Mouse (Mus musculus) megakaryocyte-erythroid progenitor cell, adult 5 weeks (primary cell): ENCODE data around the gene Mrgprg. TPM values are rescaled to one million over a fixed set of nuclear protein-coding genes. Genes with fewer than 3 reads are reported as not detected.

Experiments
- polyA plus RNA-seq: library from polyadenylated mRNA; stranded (reverse); fragments of >175 nt; gene quantifications from 2 replicates; pipeline ENCODE4 v1.2.3, GENCODE M21; 2012

The Mrgprg gene
- polyA plus RNA-seq = not detected in 2 replicates

DNA sequence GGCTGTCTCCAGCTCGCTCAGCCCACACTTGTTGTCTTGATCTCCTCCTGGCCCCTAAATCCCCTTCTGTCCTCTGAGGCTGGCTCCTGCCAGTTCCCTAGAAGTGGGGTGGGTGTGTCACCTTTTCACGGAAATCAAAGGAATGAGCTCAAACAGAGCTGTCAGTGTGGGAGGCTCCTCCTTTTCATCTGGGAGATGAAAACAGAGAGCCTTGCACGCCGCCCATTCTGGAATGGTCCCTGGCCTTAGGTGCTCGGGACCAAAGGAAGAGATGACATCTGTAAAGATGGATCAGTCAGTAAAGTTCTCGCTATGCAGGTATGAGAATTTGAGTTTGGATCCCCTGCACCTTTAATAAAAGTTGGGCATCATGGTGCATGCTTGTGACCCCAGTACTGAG is at the start of gene Mrgprg:
Gene Mrgprg, minus strand, starts transcription at position 101 of the 400 bp plus-strand sequence.

DNA sequence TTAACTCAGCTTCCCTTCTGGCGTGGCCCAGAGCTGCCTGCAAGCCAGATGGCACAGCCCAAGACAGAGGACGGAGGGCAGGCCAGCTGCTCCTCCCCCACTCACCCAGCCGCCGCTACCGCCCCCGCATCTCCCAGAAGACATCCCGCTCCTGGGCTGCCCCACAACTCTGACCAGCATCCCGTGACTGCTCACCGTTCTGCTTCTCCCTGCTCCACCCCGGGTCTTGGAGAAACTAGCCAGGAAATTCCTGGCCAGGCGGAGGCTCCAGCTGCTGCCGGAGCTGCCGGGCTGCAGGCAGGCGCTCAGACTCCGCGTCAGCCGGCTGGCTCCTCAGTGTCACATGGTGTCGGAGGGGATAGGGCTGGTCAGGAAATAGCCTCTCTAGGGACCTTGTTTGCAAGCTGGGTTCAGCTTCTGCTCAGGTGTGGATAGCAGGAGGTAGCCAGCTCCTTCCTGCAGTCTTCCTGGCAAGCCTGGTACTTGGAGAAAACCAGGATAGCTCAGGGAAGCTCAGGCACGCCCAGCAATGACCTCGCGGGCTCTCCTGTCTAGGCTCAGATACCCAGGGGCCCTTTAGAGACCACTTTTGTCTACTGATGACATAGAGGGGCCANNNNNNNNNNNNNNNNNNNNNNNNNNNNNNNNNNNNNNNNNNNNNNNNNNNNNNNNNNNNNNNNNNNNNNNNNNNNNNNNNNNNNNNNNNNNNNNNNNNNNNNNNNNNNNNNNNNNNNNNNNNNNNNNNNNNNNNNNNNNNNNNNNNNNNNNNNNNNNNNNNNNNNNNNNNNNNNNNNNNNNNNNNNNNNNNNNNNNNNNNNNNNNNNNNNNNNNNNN is 17.4 kb upstream of the Mrgprg start, which contains the start of gene Mrgpre:
Gene Mrgpre, minus strand, starts transcription at position 505 of the 834 bp plus-strand sequence.

DNA sequence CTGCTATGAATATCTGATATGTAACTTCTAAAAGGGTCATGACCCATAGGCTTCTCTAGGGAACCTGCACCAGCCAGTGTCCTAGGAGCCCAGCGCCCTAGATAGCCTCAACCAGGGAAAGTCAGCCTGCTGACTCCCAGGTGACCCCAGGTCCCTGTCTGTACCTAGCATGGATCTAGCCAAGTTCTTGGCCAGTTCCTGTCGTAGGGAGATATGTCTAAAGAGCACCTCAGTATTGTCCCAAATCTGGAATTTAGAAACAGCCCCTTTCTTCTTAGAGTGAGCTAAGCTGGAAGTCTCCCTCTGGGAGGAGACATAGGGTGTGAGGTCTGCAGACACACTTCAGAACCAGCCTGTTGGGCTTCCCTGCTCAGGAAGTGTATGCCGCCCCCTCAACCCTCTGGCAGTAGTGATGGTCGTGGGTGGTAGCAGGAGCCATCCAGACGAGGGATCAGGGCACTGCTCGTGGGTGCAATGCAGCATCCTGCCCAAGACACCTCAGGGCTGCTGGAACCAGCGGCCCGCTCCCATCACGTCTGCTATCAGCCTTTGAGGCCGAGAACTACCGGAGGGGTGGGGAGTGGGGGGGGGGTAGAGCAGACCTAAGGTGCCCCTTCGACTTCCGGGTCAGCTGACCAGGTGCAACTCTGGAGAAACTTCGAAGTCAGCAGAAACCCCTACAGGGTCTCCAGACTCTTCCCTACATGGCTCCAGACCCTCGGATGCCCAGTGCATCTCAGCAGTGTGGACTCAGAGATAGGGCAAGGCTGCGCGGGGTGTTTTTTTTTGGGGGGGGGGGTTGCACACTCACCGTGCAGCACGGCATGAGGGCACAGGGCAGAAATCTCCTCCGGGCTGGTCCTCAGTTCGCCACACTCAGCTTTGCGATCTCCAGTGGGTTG is 10.4 kb downstream of the Mrgprg start, which contains the start of gene Osbpl5:
Gene Osbpl5, minus strand, starts transcription at position 861 of the 902 bp plus-strand sequence.

Other genes starting within 250 kb of the Mrgprg start
- 78.0 and 81.9 TPM in 2 replicates for gene Nap1l4, start 217.9 kb downstream of the Mrgprg start, polyA plus RNA-seq
- 31.6 and 36.1 TPM in 2 replicates for gene Cars, start 166.9 kb downstream of the Mrgprg start, polyA plus RNA-seq
- 0.32 and 0.41 TPM in 2 replicates for gene Tnfrsf26, start 138.3 kb downstream of the Mrgprg start, polyA plus RNA-seq
- 0.43 and 0.58 TPM in 2 replicates for gene Tnfrsf22, start 117.3 kb downstream of the Mrgprg start, polyA plus RNA-seq
- 0.51 and 0.59 TPM in 2 replicates for gene Tnfrsf23, start 81.1 kb downstream of the Mrgprg start, polyA plus RNA-seq
- 5.4 and 10.7 TPM in 2 replicates for gene Osbpl5, start 10.0 kb downstream of the Mrgprg start, polyA plus RNA-seq
- gene Mrgpre, start 17.5 kb upstream of the Mrgprg start, polyA plus RNA-seq = 1.2 and 1.6 TPM in 2 replicates
- 3.5 TPM in 2 replicates for gene Nadsyn1, start 55.9 kb upstream of the Mrgprg start, polyA plus RNA-seq
- 3.2 and 4.0 TPM in 2 replicates for gene Dhcr7, start 56.2 kb upstream of the Mrgprg start, polyA plus RNA-seq
- not detected in 2 replicates for gene Gm498, start 99.8 kb upstream of the Mrgprg start, polyA plus RNA-seq
- gene Shank2, start 234.9 kb upstream of the Mrgprg start, polyA plus RNA-seq = 0.02 and 0.34 TPM in 2 replicates